Mouse (Mus musculus) embryo, embryonic 11.5 days (tissue): ENCODE measurements around the gene Morn1.

ENCODE experiments used
- DNase-seq: peaks from one replicate; pipeline ENCODE4 v3.0.0-alpha.2; 2012; ENCODE audit warnings: low read depth, low spot score

The Morn1 gene

DNA sequence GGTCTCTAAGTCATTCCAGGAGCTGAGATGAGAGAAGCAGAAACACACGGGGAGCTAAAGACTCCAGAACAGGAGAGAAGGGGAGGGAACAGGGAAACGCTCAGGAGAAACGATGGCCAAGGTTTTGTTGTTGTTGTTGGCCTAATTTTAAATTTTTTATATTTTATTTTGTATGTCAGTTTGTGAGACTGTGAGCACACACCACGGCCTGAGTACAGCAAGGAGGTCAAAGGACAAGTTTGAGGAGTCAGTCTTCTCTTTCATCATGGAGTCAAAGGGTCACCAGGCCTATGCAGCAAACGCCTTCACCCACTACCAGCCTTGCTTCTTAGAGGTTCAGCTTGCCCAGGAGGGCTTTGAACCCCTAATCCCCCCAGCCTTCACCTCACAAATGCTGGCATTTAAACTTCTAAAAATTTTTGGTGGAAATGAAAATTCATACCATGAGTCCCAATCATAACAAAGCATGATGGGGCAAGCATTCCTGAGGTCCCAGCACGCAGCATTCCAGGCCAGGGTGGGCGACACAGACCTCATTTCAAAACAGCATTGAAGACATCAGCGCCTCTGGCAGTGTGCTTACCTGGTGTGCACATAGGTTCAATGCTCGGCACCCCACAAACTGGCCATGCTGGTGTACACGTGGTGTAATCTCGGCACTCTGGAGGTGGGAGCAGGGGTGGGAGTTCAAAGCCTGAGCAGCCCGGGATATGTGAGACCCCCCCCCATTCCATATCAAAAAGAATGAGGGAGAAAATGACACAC is 53.1 kb downstream of the Morn1 start:
- DNase-seq, result no peak

GRCm38 (mm10) chr4:155140150-155140549 is 53.8 kb downstream of the Morn1 start:
- no peak for DNase-seq

GRCm38 (mm10) chr4:155140795-155141265 is 54.5 kb downstream of the Morn1 start:
- DNase-seq, result no peak

DNA sequence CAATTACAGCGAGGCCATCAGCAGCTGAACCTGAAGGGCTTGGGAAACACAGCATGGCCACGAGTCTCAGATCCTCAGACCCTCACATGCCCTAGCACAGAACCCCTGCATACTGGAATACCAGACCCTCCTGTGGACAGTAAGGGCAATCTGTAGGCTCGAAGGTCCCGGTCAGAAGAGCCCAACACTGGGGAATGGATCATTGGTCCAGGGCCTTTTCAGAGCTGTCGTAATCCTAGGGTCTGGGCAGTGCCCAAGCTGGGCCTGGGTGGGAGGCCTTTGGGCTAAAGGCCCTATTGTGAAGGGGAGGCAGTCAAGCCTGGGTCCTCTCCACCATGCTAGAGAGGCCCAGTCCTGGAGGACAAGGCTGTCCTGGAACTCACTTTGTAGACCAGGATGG is 56.5 kb downstream of the Morn1 start:
- no peak for DNase-seq

- DNase-seq, result no peak
These were observed 57.0 kb downstream of the Morn1 start for GRCm38 (mm10) chr4:155143411-155143810.

DNA sequence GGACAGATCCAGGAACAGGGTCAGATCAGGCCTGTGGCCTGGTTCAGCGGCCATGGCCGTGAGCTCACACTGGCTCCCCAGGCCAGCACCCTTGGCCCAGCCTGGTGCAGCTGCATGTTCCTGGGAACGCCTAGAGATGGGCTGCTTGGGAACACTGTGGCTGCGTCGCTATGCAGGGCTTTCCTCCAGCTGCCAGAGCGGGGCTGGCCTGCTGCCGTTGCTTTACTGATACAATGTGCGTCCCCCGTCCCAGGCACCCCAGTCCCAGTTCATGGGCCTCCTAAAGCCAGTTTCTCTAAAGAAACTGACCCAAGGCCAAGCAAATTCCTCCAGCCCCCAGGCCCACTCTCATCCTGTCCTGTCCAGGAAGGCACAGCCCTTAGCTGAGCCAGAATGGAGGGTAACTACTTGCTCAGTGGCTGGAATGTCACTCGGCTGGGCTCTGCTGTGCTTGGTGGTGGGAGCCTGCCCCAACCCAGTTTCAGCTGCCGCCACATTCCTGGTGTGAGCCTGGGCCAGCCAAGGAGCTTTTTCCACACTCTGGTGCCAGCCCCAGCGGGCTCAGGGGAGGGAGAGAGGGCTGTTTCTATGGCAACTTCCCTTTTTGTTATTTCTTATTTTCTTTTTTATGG is 57.6 kb downstream of the Morn1 start:
- no peak for DNase-seq

GRCm38 (mm10) chr4:155144548-155145180 is 58.3 kb downstream of the Morn1 start:
- DNase-seq, result no peak

DNA sequence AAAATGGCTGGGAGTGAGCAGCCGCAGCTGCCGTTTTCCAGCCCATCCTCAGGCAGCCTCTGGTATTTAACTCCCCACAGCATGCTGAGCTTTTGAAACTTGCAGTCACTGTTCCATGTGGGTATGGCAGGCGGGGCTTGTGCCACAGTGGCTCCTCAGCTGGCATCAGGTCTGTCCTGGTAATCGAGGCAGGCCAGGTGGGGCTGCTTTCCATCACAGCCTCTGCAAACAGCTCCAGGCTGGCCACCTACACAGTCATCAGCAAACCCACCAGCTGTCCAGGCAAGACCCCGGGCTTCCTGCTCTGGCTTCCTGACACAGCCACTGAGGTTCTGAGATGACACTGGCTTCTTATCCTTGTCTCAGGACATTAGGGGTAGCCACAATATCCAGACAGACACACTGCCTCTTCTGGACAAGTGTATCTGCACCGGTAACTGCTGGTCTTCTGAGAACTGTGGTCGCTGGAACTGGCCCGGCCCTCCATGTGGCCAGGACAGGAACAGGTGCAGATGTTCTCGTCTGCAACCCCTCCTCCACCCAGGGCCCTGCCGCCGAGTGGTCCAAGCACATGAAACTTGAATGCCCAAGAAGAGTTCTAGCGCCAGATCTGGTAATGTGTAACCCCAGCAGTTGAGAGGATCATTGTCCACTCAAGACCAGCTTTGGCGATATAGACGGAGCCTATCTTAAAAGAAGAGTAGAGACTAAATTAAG is 59.9 kb downstream of the Morn1 start:
- no peak for DNase-seq

GRCm38 (mm10) chr4:155148453-155148852 is 62.1 kb downstream of the Morn1 start:
- no peak for DNase-seq

GRCm38 (mm10) chr4:155148910-155149698 is 62.7 kb downstream of the Morn1 start:
- DNase-seq, result no peak

DNA sequence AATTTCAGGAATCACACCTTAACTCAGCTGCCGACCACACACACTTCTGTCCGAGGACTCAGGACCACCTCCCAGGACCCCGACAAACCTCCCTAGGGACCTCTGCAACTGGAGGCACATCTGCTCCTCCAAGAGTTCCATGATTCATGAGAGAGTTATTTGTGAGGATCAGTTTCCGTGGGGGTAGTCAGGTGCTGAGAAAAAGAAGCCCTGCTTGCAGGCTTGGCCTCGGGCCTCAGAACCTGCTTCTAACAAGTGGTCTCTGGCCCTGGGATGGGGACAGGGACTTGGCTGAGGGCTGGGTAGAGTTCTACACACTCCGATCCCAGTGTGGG is 63.5 kb downstream of the Morn1 start:
- DNase-seq, result no peak

GRCm38 (mm10) chr4:155150276-155151113 is 64.1 kb downstream of the Morn1 start:
- peak; percentile 67 for DNase-seq

- no peak for DNase-seq
These were observed 64.9 kb downstream of the Morn1 start for GRCm38 (mm10) chr4:155151221-155151788.

DNA sequence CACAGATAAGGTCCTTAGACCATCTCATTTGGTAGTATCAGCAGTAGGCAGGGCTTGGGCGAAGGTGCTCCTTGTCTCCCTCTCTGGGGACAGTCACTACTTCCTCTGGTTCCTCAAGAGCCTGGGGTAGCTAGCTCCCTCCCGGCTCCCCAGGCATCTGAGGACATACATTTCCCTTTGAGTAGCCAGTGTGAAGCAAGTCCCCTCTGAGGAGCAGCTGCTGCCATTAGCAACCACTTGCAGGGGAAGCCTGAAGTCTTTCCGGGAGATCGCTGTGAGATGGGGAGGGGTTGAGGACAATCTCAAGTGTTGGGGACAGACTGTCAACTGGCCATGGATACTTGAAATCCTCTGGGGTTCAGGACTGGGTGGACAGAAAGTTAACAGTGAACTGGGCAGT is 65.5 kb downstream of the Morn1 start:
- DNase-seq, result no peak

DNA sequence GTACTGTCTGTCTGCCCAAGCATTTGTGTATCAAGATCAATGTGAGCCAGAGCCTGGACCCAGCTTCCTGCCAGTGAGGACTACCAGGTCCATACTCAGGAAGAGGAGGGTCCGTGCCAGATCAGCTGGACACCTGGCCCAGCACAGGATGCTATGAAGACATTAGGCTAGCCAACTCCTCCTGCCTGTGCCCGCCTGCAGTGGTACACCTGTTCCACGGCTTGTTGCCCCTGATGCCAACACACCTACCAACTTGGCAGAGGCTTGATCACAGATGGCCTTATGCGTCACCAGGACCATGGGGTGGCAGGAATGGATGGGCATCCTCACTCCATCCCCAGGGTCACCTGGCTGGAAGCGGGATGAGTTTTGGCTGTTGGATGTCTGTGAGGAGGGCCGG is 66.1 kb downstream of the Morn1 start:
- DNase-seq, result no peak

GRCm38 (mm10) chr4:155153389-155154072 is 67.2 kb downstream of the Morn1 start:
- no peak for DNase-seq

DNA sequence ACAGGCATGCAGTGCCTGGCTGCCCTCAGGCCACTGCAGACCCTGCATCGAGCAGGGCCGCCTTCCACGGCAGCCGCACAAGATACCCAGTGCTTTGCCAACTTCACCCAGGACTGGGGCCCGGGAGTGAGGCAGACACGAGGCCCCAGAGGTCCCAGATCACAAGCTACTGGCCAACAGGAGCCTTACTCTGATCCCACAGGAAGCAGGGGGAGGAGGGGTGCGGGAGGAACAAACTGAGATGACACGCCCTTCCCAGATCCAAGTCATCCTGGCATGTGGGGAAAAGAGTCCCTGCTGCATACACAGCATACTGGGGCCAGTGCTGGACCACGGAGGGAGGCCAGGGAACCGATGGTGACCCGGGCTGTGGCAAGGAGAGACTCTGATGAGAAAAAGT is 68.6 kb downstream of the Morn1 start:
- no peak for DNase-seq

- no peak for DNase-seq
These were observed 70.4 kb downstream of the Morn1 start for GRCm38 (mm10) chr4:155156734-155157133.

- DNase-seq, result no peak
These were observed 71.6 kb downstream of the Morn1 start for GRCm38 (mm10) chr4:155157871-155158542.
